Mouse (Mus musculus) testis, postnatal 10 days (tissue): ENCODE data around the gene Gm7694.
A peak's percentile ranks its signal among the peaks of the same experiment; 100 is the strongest.

Experiments
- DNase-seq: peaks from one replicate; pipeline ENCODE4 v3.0.0; 2021; ENCODE audit warnings: low spot score

The Gm7694 gene

DNA sequence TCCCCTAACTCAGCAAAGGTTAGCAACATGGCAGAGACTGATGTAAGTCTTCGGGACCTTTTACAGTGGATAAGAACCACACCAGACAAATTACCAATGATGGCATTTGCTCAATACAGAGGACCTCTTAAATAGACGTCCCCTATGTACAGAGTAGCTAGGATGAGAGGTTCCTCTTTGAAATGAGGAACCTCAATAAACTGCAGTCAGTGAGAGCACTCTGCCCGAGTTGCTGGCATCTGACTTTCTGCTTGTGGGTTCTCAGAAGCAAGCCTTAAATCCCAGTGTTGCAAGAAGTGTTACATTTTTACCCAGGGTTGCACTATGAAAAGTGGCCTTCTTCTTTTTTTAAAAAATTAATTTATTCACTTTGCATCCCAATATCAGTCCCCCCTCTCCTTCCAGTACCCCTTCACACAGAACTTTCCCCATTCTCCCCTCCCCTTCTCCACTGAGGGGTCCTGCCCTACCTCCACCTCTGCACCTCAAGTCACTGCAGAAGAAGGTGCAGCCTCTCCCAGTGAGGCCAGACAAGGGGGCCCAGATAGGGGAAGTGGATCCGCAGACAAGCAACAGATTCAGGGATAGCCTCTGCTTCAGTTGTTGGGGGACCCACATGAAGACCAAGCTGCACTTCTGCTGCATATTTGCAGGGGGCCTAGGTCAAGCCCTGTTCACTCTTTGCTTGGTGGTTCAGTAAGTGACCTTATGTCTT lies 23.6 kb downstream of the Gm7694 start:
- no peak for DNase-seq

DNA sequence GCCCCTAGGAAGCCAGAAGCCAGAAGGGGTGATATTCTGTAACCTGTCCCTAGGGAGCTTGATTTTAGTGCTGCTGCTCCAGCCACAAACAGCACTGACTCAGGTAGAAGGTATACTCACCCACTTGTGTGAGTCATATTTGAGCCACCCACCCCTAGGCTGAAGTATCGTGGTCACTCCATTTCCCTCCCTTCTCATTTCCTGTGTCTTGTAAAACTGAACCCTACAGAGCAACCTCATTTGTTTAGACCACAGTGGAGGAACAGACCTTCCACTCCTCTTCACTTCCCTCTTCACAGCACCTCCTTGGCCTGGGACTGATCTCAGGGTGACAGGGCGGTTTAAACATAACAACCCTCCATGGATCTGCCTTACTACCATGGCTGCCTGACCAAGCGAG lies 29.1 kb downstream of the Gm7694 start, which contains the start of gene Sh2d1b1:
Sh2d1b1 (plus strand) TSS at position 305 of the 400 bp plus-strand sequence.
- no peak for DNase-seq

DNA sequence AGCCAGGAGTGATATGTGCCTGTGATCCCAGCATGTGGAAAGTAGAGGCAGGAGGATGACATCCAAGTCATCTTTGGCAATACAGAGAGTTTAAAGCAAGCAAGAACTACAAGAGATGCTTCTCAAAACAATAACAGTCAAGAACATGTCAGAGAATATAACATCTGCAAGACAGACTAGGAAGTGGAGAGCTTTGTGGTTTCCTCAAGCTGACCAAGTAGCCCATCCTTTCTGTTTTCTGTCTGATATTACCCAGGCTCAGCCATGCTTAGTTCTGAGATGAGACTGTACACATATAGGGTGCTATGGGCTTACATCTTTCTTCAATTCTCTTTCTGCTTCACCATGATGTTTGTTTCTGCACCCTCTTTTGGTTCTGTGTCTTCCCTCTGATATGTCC lies 32.9 kb downstream of the Gm7694 start:
- DNase-seq: no peak

DNA sequence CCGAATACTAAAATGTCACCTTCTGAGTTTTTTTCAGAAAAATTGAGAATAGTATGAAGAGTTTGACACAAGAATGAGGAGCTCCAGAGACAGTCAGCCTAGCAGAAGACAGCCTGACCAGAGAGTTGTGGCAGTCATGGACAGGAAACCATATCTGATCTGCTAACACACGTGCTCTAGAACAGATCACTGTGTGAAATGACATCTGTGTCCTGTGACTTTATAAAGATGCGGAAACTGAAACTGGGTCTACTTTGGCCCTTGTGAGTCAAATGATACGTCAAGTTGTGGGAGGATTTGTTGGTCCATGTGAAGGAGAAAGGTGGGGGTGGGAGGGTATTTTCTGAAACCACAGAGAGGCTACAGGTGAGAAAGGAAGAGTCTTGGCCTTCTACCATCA lies 35.4 kb downstream of the Gm7694 start:
- DNase-seq: no peak

DNA sequence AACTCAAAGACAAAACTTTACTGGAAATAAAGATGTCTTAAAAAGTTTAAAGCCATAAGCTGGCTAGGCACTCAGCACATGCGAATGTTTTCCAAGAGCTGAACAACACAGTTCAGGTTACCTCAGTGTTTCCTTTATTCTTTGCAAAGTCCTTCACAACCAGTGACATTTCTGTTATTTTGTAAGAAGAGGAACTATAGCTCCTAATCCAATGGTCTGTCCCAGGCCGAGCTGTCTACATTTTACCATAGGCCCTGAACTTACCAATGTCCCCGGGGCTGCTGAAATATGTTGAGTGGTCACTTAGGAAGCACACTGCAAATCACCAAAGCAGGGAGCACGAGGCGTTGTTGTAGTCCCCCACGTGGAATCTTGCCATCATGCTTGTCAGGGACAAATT lies 35.9 kb downstream of the Gm7694 start:
- no peak for DNase-seq

DNA sequence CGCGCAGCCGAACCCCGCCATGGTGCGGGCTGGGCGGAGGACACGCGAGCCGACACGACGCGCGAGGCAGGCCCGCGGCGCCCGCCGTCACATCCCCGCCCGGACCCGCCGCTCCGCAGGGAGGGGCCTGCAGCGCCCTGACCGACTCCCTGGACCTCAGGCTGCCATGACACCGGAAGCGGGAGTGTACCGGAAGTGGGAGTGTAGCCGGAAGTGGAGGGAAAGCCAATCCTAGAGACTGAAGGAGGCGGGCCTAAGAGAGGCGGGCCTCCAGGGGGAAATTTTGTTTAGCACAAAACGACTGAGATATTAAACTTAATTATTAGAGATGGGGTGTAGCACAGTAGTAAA lies 50.6 kb downstream of the Gm7694 start:
- peak; percentile 83 for DNase-seq

DNA sequence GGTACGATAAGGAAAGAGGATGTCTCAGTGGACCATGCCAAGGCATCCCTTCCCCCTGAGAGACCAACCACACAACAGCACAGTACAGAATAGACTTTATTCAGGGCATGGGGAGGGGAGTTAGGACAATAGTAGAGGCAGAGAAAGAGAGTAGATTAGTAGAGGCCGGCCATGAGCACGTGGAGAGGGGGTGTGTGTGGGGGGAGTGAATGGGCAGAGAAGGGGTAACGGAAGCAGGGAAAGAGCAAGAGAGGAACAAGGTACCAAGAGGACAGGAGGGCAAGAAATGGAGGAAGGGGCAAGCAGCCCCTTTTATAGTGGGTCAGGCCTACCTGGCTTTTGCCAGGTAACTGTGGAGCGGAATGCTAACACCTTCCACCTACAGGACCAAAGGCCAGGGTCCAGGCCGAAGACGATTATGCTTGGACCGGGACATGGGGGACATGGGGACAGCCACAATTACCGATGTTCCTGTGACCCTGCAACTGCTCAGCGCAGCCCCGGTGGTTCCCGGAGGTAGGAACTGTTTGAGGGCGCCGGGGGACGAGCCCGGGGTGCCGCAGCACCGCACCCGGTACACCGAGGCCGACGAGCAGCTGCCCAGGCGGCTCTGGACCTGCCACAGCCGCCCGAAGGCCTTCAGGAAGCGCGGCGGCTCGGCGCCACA lies 51.1 kb downstream of the Gm7694 start:
- no peak for DNase-seq
